Mouse (Mus musculus) brown adipose tissue, adult 24 weeks (tissue): ENCODE results near the gene Aldh16a1. TPM values are rescaled to one million over a fixed set of nuclear protein-coding genes. Genes with fewer than 3 reads are reported as not detected.

Experiments
- H3K27ac ChIP-seq: fragments of 200-500 bp; replicated peaks from 2 replicates; pipeline ENCODE4 v1.5.1; 2012; ENCODE audit warnings: low read depth, mild to moderate bottlenecking, low read length
- H3K4me1 ChIP-seq: fragments of 200-500 bp; 2 replicates; pipeline ENCODE4 v1.6.1; 2012; ENCODE audit warnings: low read length, mixed read lengths; ENCODE audit not compliant: control insufficient read depth, insufficient read depth, insufficient read length
- H3K4me3 ChIP-seq: fragments of 200-500 bp; 2 replicates; pipeline ENCODE4 v1.5.1; 2012; ENCODE audit warnings: low read depth, mild to moderate bottlenecking, low read length, moderate library complexity; ENCODE audit not compliant: insufficient read depth
- polyA plus RNA-seq: library from polyadenylated mRNA; stranded (reverse); fragments of >200 nt; gene quantifications from 2 replicates; pipeline ENCODE4 v1.2.4, GENCODE M21; 2012; ENCODE audit not compliant: missing spikeins, insufficient read depth, insufficient read length

Aldh16a1 gene
- 28.0 and 30.9 TPM in 2 replicates for polyA plus RNA-seq

DNA sequence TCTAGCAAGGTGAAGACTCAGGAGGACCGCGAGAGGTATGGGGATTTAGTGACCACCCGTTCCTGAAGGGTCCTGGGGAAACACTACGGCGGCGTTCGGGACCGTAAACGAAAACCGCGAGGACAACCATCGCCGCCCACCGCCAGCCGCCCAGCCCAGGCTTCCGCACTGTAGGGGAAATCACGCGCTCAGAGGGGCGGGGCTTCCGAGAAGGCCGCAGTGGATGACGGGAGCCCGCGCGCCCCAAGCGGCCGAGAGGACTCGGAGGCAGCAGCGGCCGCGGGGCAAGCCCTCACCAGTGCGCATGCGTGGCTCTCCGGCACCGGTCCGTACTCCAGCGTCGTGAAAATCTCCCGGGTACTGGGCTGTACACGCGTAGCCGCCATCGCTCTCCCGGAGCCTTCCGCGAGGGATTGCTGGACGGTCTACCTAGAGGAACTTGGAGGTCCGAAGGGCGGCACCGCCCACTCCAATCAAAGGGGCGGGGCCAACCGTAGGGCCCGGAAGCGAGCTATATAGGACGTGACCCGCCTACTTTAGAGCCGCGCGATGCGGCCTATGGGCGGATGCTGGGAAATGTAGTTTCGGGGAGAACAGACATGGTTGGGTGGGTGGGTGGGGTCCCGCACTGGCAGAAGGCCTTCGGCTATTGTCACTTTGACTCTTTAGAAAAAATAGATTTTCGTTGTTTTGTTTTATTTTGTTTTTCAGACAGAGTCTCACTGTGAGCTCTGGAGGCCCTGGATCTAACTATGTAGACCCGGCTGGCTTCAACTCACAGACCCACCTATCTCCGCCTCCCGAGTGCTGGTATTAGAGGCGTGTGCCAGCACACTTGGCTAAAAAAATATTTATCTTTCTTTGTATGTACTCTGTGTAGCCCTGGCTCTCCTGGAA lies at the start of gene Aldh16a1, which contains the start of gene Pih1d1:
Gene Aldh16a1 (minus strand): TSS at position 489 of the 897 bp plus-strand sequence.
Gene Pih1d1 (plus strand): TSS at position 208 of the 897 bp plus-strand sequence.
- H3K27ac ChIP-seq, result peak within 1 kb of the TSS; percentile 99
- H3K4me1 ChIP-seq, result no peaks in the 10 kb centered on the region; the same call in 1 of the 2 replicates
- H3K4me3 ChIP-seq, result peak within 1 kb of the TSS; percentile 92

- Histone ChIP-seq H3K4me3 (no peak overlapping the region), H3K4me1 (no peaks in the 10 kb centered on the region), H3K27ac (no peak overlapping the region)
These were observed 48.3 kb upstream of the Aldh16a1 start for GRCm38 (mm10) chr7:45202654-45203053.

DNA sequence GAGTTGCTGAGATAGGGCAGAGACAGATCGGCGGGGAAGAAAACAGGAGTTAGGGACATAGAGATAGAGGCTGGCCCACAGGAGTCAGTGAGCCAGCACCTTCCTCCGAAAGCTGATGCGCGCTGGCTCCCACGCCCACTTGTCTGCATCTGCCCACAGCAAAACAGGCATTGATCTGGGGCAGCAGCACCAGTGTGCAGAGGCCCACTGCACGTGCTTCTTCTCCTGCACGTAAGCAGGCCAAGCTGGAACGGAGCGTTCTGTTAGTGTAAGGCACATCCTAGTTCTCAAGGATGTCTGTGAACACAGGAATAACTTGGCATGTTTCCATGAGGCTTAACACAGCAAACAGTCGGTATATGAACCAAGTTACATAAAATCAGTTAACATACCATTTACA lies 44.6 kb upstream of the Aldh16a1 start:
- no peaks in the 10 kb centered on the region for H3K4me1 ChIP-seq

GRCm38 (mm10) chr7:45198435-45198834 lies 44.1 kb upstream of the Aldh16a1 start:
- no peak overlapping the region for H3K27ac ChIP-seq
- H3K4me3 ChIP-seq, result no peak overlapping the region

More for the DNA sequence above, 44.6 kb upstream of the Aldh16a1 start:
- Histone ChIP-seq H3K4me3 (no peak overlapping the region), H3K27ac (no peak overlapping the region)

GRCm38 (mm10) chr7:45196994-45197393 lies 42.6 kb upstream of the Aldh16a1 start:
- H3K4me1 ChIP-seq, result no peaks in the 10 kb centered on the region
- H3K4me3 ChIP-seq, result no peak overlapping the region
- no peak overlapping the region for H3K27ac ChIP-seq

More at GRCm38 (mm10) chr7:45198435-45198834, 44.1 kb upstream of the Aldh16a1 start:
- H3K4me1 ChIP-seq, result no peaks in the 10 kb centered on the region

GRCm38 (mm10) chr7:45196176-45196535 lies 41.8 kb upstream of the Aldh16a1 start:
- no peak overlapping the region for H3K27ac ChIP-seq
- H3K4me1 ChIP-seq, result no peaks in the 10 kb centered on the region
- H3K4me3 ChIP-seq, result no peak overlapping the region

DNA sequence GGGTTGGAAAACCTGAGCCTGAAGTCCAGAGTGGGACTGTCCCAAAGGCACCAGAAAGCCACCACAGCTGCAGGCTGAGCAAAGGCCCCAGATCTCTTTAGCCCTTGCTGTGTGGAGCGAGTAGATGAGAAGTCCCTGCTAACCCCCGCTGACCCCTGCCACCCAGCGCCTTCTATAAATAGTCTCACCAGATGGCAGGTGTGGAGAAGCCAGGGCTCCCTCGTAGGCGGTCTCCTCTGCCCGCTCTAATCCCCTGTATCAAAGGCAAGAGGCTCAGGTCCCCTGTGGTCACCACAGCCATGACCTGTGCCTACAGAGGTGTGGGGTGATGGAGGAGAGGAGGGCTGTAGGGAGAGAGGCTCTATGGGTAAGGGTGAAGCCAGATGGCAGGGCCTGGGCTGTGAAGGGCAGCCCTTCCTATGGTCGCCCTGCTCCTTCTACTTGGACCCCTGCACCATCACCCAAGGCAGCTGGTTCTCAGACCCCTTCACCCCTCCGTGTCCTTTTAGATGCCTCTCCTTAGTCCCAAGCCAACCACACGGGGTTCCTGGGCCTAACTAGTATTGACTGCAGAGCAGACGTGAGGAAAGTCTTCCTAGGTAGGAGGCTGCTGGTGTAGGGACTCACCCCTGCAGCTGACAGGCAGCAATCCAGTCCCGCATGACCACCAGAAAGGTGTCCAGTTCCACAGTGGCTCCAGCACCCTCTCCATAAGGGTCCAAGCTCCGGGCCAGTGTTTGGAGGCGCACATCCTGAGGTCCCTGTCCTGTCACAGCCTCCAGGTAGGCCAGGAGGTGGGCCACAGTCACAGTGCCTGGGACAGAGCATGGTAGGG lies 41.2 kb upstream of the Aldh16a1 start:
- Histone ChIP-seq H3K4me3 (no peak overlapping the region), H3K27ac (no peak overlapping the region), H3K4me1 (no peaks in the 10 kb centered on the region)

- Histone ChIP-seq H3K4me3 (no peak overlapping the region), H3K4me1 (no peaks in the 10 kb centered on the region), H3K27ac (no peak overlapping the region)
These were observed 39.7 kb upstream of the Aldh16a1 start for GRCm38 (mm10) chr7:45193871-45194785.

- Histone ChIP-seq H3K4me1 (no peaks in the 10 kb centered on the region), H3K27ac (no peak overlapping the region)
These were observed 39.0 kb upstream of the Aldh16a1 start for GRCm38 (mm10) chr7:45193406-45193805.

DNA sequence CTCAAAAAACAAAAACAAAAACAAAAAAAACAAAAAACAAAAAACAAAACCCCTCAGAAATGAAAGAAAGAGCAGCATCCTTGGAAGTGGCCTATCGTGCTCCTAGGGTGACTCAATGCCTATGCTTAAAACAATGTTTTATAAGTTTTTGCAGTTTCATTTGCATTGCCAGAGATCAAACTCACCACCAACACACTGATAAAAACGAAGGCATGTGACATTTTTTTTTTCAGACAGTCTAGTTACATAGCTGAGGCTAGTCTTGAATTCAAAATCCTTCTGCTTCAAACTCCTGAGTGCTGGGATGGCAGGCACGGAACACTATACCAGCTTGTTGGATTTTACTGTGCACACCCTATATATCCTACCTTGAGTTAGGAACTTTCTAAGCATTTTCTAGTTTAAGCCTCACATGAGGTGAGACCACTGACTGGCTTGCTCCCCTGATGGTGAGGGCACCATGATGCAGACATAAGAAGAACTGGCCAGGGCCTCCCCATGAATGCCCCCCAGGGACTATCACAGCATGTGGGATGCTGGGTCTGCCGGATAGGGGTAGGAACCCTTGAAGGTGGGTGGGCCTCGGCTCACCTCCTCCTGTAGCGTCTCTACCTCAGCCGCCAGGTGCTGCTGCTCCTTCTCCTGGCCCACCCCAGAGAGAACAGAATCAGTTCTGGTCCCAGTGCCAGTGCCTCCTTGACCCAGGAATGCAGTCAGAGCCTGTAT lies 38.4 kb upstream of the Aldh16a1 start:
- no peaks in the 10 kb centered on the region for H3K4me1 ChIP-seq
- H3K27ac ChIP-seq, result no peak overlapping the region
- H3K4me3 ChIP-seq, result no peak overlapping the region

More at GRCm38 (mm10) chr7:45193406-45193805, 39.0 kb upstream of the Aldh16a1 start:
- H3K4me3 ChIP-seq, result no peak overlapping the region

- H3K4me1 ChIP-seq, result no peaks in the 10 kb centered on the region
- H3K27ac ChIP-seq, result no peak overlapping the region
- no peak overlapping the region for H3K4me3 ChIP-seq
These were observed 37.5 kb upstream of the Aldh16a1 start for GRCm38 (mm10) chr7:45191803-45192363.

DNA sequence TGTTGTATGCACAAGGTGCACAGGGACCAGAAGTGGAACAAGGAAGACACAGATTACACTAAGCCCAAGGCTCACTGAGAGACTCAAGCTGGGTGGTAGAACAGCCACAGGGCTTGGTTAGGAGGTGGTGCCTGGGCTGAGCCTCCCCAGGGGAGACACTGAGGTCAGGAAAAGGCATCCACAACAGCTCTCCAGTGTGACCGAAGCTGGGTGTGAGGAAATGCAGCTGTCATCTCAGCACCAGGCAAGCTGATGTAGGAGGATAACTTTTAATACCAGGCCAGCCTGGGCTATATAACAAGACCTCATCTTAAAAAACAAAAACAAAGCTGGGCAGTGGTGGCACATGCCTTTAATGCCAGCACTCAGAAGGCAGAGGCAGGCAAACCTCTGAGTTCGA lies 36.8 kb upstream of the Aldh16a1 start:
- Histone ChIP-seq H3K4me1 (no peaks in the 10 kb centered on the region), H3K27ac (no peak overlapping the region), H3K4me3 (no peak overlapping the region)

DNA sequence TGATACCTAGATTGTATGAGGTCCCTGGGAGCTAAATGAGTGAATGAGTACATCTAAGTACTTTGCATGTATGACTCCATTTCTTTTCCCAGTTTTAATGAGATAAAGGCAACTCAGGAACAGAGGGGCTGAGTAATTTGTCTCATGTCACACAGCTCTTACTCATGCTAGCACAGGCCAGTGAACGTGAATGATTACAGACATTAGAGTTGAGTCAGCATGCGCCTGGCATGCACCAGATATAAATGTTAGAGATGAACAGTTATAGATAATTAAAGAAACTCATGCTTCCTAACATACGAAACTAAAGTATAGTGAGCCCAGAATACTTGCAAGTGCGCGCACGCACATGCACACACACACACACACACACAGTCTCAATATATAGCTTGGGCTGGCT lies 35.8 kb upstream of the Aldh16a1 start:
- Histone ChIP-seq H3K4me1 (no peaks in the 10 kb centered on the region), H3K4me3 (no peak overlapping the region), H3K27ac (no peak overlapping the region)

- Histone ChIP-seq H3K4me3 (no peak overlapping the region), H3K4me1 (no peaks in the 10 kb centered on the region), H3K27ac (no peak overlapping the region)
These were observed 35.2 kb upstream of the Aldh16a1 start for GRCm38 (mm10) chr7:45189600-45189999.
